Mouse (Mus musculus) embryo, embryonic 11.5 days (tissue): ENCODE measurements around the gene Ggt1.

ENCODE experiments used
- DNase-seq: peaks from one replicate; pipeline ENCODE4 v3.0.0-alpha.2; 2012; ENCODE audit warnings: low read depth, low spot score

Ggt1 gene

DNA sequence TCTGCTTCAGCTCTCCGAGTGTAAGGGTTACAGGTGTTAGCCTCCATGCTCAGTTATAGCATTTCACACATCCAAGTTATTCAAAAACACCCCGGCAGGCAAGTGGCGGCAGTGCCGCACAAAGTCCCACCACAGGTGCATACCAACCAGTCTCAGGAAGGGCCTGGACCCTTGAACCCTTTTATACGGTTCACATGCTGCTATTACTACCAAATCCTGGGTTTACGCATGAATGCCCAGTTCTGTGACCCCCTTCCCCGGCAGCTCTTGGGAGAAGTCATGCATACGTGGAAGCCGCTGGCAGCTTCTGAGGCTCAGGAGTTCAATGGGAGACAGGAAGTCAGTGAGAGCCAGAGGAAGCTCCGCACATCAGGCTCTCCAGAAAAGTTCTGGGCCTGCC is 11.8 kb downstream of the Ggt1 start:
- DNase-seq = no peak

DNA sequence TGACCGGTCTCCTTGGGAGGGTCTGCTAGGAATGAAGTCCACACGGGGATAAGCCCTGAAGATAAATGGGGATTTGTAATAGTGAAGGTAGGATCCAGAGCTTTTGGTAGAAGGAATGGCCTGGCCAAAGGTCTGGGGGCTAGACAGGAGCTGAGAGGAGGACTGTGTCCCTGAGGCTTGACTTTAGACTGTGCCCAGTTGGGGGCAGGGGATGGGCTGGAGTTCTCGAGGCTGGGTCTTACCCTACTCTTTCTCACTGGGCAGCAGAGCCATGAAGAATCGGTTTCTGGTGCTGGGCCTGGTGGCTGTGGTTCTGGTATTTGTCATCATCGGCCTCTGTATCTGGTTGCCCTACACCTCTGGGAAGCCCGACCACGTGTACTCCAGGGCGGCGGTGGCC is 12.6 kb downstream of the Ggt1 start:
- no peak for DNase-seq

DNA sequence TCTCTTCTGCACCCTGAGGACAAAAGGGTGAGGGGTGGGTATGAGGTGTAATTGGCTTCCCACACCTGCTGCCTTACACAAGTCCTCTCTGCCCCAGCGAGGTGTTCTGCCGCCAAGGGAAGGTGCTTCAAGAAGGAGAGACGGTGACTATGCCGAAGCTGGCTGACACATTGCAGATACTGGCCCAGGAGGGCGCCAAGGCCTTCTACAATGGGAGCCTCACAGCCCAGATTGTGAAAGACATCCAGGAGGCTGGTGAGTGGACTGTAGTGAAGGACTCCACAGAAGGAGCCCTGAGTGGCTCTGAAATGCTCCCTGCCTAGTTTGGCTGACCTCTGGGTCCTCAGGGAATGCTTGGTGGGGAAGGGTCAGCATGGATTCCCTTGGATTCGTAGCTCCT is 17.7 kb downstream of the Ggt1 start:
- DNase-seq = no peak

DNA sequence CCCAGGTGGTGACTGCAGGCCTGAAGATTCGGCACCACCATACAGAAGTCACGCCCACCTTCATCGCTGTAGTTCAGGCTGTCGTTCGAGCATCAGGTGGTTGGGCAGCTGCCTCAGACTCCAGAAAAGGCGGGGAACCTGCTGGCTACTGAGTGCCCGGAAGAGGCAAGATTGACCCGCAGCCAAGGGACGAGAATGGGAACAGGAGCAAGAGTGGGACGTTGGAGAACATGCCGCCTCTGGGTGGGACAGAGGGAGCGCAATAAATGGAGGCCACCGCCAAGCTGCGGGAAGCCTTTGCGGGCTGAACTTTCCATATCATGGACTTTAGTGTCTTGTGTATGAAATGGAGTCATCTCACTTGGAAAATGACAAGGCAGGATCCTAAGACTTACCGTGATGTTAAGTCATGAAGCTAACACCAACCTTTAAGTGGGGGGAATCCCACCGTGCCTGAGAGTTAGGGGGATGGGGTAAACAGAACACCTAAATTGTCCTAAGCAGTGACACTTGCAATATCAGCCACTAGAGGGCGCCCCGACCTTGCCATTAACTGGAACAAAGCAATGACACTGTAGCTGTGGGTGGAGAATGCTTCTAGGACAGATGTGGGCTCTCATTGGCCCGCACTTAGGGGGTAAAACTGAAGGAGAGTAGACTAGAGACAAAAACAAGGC is 24.6 kb downstream of the Ggt1 start:
- peak; percentile 75 for DNase-seq

DNA sequence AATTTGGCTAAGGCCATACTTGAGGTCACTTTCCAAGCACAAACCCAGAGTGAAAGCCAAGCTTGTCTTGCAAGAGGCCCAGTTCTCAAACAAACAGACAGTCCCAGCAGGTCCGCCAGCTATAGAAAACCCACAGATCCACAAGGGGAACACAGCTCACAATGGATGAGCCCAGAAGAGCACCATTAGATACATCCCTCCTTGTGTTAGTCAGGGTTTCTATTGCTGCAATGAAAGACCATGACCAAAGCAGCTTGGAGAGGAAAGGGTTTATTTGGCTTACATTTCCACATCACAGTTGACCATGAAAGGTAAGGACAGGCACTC is 25.1 kb downstream of the Ggt1 start:
- DNase-seq = no peak

DNA sequence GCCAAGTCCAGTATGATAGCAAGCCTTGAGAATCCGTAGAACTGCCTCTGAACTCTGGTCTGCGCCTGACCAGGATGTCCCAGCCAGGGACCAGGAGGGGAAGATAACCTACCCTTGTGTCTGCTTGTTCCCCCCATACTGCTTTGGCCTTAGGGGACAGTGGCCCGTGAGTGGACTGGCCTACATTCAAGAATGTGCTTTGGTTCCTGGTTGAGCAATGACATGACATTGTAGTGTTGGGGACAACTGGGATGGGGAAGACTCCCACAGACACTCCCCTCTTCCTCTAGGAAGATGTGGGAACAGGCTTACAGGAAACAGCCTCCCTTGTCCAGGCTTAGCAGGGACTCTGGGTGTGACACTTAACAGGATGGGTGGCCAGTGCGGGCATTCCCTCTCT is 26.4 kb downstream of the Ggt1 start:
- no peak for DNase-seq

DNA sequence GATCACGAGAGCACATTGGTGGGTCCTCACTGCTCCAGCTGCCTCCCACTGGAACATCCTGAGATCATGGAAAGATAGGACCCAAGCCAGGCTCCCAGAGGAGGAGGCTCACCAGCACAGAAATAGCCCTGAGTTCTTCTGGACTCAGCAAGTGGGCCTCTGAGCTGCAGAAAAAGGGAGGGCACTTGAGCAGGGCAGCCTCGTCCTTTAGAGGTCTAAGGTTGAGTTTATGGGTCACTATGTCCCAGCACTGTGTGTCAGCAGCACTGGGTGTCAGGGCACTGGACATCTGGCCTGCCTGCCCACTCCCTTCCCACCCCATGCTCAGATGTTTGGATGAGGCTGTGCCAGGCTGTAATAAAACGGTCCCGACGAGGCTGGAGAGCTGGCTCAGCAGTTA is 26.9 kb downstream of the Ggt1 start:
- no peak for DNase-seq

DNA sequence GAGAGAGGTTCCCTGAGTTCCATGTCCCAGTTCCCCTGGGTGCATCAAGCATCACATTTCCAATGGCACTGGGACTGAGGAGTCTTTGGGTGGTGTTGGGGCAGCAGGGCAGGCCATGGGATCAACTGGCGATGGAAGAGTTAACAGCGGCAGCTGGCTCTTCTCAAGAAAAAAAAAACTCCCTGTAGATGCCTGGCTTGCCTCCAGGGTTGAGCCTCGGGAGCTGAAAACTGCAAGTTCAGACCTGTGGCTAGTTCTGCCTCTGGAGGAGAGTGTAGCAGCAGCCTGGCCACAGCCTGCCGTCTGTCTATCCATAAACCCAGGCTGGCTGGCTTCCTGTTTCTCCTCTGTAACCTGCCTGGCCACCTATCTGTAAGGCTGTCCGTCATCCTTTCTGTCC is 27.7 kb downstream of the Ggt1 start, which contains the start of gene Ggt5:
Ggt5 (plus strand) TSS at position 212 of the 400 bp plus-strand sequence.
- no peak for DNase-seq

DNA sequence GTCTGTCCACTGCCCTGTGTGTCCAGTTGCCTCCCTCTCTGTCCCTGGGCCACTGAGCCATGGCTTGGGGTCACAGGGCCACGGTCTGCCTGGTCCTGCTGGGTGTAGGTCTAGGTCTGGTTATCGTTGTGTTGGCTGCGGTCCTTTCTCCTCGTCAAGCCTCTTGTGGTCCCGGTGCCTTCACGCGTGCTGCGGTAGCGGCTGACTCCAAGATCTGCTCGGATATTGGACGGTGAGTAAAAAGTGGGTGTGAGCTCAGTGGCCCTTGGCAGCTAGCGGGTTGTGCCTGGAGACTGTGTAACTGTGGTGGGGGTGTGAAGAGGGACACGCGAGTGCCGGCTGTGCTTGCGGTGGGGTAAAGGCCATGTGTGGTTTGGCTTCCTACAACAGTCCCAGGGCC is 28.2 kb downstream of the Ggt1 start:
- DNase-seq = no peak

DNA sequence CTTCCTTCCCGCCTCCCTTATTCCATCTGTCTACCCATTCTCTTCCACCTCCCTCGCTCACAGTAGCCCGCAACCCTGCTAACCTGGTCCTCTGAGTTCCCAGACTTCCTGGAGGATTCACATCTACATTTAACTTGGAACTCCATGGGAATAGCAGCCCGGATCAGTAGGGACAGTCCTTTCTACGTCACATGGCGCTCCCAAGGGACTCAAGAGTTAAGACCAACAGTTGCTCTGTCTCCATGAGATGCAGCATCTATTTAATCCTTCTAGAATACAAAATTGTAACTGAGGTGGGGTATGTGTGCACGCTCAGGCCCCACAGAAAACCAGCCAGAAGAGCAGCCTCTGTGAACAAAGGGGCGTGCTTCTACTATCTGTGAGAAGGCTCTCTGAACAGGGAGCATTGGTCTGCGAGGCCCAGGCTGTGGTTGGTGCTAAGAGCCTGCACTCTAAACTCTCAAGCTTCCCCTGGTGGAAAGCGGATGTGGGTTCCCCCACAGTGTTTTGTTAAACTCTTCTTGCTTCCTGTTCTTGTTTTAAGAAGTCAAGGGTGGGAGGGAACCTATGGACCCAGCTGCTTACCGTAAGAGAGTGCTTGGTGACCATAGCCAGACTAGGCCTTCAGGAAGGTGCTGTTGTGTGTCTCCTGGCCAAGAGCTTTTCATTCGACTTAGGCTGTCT is 29.9 kb downstream of the Ggt1 start:
- DNase-seq = no peak

DNA sequence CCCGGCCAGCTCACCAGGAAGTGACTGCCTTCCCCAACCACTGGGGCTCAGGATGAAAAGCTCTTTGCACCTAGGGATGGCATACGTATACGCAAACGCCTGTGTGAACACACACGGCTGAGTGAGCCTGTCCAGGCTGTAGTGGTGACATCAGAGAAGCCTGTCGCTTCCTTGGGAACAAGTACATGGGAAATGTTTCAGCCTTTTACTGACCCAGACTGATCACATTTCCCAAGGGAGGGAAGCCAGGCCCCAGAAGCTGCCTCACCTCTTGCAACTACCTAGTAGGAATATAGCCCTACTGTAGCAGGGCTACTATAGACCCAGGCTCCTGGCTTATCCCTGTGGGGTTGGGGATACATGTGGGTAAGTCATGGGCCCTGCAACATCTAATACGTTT is 31.2 kb downstream of the Ggt1 start:
- no peak for DNase-seq

DNA sequence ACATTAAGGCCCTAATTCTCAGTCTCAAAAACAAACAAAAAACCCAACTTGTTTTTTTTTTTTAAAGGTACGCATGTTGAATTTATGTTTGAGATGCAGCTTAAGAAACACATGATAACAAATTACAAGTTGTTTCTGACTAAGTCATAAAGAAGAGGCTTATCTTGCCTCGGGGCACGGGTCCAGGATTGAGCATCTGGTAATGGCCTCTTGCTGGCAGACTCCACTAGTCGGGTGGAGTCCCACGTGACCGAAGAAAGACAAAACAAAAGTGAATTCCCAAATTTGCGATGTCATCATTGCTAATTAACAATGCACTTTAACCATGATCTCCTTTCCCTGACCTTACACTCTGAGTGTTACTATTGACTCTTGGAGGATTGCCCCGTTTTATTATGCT is 34.6 kb downstream of the Ggt1 start:
- no peak for DNase-seq

DNA sequence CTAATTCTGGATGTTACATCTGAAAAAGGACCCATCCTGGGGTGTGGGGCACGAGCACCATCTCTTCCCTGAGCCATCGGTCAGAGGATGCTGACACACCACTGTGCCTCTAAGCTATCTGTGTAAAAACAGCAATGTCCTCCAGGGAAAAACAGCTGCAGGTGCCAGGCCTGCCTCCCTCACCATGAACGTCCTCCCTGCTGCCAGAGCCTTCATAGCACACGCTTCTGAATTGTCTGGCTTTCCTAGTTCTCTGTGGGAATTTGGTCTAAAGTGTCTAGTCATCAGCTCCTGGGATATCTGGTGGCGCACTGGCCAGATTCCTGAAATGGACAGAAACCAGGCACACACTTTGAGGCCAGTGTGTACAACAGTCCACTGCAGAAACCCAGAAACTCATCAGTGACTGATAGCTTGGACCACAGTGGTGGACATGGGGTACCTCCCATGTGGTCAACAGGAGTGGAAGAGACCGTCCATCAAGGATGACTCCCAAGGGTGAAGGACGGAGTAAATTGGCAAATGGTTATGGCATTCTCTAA is 38.9 kb downstream of the Ggt1 start:
- DNase-seq = no peak

DNA sequence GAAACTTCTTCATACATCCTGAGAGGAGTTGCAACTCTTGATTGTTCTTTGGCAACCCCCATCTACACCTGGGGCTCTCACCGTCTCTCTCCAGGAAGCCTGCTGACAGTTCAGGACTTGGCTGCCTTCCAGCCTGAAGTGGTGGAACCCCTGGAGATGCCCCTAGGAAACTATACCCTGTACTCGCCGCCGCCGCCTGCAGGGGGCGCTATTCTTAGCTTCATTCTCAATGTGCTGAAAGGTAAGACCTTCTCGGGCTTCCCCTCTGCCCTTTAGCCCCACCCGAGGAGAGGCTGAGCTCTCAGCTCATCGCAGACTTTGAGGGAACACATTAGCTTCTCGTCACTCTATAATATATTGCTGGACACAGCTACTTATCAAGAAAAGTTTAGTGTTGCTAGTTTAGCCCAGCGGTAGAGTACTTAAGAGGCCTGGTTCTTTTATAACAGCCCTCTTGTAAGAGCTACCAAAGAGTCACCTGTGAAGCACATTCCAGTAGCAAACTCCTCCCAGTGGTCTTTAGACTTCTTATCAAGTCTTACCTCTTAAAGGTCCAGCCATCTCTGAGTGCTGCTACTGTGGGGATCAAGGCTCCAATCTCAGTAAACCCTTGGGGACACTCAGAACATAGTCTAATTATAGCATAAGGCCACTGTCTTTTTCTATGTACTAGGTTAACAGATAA is 43.9 kb downstream of the Ggt1 start:
- no peak for DNase-seq

DNA sequence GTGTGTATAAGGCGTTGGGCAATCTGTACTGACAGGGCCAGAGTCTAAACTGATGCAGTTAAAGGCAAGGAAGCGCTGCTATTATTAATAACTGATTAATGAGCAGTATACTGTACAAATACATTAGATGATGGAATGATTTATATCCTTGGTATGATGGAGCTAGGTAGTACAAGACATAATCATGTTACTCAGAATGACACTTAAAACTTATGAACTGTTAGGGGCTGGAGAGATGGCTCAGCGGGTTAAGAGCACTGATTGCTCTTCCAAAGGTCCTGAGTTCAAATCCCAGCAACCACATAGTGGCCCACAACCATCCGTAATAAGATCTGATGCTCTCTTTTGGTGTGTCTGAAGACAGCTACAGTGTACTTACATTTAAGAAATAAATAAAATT is 45.8 kb downstream of the Ggt1 start:
- no peak for DNase-seq

DNA sequence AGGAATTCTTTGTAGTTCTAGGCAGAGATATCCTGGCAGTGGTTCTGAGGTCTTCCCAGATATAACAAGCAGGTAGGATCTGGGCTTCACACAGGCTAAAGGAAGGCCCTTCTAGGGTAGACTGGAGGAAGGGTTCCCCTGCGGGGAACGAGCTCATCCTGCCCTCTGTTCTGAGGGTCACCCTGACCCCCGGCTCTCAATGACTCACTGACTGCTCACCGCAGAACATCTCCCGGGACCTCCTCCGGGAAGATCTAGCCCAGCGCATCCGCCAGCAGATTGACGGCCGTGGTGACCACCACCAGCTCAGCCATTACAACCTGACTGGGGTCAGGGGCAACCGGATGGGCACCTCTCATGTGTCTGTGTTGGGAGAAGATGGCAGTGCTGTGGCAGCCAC is 47.6 kb downstream of the Ggt1 start:
- DNase-seq = no peak

DNA sequence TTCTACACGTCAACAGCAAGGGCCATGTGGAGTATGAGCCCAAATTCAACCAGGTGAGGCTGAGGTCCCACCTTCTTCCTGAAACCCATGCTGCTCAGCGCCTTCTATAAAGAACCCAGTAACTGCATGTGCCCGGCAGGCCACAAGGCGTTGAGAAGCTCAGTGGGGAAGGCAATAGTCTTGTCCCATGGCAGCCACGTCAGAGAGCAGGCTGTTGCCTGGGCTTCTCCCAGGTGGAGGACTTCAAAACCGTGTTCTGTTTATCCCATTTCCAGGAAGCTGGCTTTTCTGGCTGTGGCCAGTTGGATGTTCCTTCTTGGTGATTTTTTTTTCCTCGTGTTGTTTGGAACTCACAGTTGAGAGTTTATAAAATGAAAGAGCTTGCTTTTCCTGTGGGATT is 49.1 kb downstream of the Ggt1 start:
- DNase-seq = no peak

DNA sequence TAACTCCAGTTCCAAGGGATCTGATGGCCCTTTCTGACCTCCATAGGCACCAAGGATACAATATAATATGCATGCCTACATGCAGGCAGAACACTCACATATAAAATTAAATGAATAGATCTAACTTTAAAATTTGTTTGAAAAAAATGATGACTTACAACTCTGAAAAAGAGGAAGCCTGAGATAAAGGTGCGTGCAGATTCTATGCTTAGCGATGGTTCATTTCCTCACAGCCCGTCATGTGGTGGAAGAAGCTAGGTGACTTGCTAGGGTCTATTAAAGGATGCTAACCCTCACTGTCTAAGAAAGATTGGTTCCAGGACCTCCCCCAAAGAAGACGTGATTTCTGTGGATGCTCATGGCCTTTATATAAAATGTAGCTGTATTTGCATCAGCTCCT is 54.6 kb downstream of the Ggt1 start:
- no peak for DNase-seq

DNA sequence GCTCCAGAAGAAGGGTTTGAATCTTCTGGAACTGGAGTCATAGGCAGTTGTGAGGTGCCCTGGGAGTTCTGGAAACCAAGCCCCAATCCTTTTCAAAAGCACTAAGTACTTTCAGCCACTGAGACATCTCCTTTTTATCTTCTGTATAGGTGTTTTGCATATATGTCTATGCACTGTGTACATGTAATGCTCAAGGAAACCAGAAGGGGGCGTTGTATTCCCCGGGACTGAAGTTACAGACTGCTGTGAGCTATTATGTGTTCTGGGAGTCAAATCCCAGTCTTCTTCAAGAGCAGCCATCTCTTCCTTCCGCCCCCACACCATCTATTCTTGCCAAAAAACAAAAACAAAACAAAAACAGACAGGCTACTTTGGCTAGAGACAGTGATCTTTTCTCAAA is 59.4 kb downstream of the Ggt1 start:
- DNase-seq = no peak

DNA sequence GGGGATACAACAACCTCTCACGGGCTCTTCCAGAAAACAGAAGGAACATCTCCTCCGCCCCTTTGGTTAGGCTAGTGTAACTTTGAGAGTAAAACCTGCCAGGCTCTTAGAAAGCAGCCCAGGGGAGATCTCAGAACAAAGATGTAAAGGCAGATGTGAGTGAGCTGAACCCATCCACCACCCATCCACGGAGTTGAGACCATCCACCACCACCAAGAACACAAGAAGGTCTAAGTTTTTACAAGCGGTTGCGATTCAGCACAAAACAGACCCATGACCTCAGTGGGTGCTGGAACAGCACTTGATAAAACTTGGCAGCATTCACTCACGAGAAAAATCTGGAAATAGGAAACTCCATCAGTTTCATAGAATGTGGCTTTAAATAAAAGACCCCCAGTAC is 64.5 kb downstream of the Ggt1 start:
- no peak for DNase-seq

DNA sequence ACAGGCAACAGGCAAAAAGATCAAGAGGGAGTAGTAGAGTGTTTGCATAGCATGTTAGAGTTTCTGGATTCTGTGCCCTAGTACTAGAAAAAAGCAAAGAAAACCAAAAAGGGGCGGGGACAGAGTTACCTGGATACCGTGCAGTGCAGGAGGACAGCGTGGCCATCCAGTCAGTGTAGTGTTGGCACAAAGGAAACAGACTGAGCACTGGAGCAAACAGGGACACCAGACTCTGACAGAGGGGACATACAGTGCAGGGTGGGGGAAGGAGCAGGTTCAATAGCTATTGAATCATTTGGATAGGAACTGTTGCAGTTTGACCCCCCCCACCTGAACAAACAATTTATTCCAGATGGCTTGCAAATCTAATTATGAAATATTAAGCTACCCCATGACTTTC is 65.6 kb downstream of the Ggt1 start:
- DNase-seq = no peak

DNA sequence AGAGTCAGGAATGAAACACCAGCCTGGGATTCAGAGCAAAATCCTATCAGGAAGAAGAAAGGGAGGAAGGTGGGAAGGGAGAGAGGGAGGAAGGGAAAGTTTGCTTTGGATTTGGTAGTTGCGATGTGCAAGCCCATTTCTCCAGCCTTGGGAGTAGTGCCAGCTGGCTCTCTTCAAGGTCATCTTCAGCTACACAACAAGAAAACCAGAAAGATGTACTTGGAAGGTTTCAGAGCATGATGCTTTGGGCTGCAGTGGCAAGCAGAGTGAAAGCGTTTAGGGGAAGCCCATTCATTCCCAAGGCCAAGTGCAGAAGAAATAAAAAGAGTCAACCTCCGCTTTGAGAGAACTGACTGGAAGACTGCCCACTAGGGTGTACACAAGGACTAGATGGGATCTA is 66.1 kb downstream of the Ggt1 start:
- no peak for DNase-seq

DNA sequence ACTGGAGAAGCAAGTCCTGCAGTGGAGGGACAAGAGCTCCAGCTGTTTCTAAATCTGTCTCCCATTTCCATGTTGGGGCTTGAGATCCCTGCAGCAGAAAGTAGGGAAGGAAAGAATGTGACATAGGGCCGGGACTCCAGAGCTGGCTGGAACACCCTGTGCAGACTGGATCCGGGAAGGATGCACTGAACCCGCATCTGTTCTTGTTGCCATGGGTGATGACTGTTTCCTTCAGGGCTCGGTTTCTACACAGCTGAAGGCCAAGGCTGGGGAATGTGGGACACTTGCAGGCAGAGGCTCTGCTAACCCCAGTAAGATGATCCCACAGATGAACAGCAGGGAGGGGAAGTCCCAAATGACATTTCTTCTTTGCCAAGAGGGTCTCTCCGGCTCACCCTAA is 71.2 kb downstream of the Ggt1 start:
- DNase-seq = no peak
